21 mouse cellular contexts compared by ENCODE assay signal in genomic region chr3:127017523-127017922, GRCm38 (mm10).
A peak's percentile ranks its signal among the peaks of the same experiment; 100 is the strongest.
DNase-seq lines count a peak whose midpoint lies in the region; ATAC-seq and TF ChIP-seq lines count a peak whose summit lies in the region.
"Had no signal": no experiment of that assay in that cellular context is flagged by ENCODE, and none has a peak within 500 bp of the region (broad histone marks: within the 10 kb centered on the region; RNA-seq: fewer than 3 reads in every experiment).

No protein-coding gene starts in this region.

- no peak for TF ChIP-seq POLR2A in limb, embryonic 14.5 days (IDR thresholded peaks at IDR 0.05; ENCODE audit: borderline replicate concordance, extremely low read depth, insufficient read depth, insufficient read length)
- no peak for TF ChIP-seq POLR2A in cortical plate, adult 2 months (IDR thresholded peaks at IDR 0.05; ENCODE audit: extremely low read depth, insufficient read depth, low read length)

- no peak overlapping the region for H3K27ac ChIP-seq in limb, embryonic 14.5 days (replicated peaks; ENCODE audit: low read depth, low read length)
- no peak overlapping the region for H3K27ac ChIP-seq in limb, embryonic 10.5 days
- H3K27ac ChIP-seq in cortical plate, adult 2 months (ENCODE audit: insufficient read depth, low read length), result peak overlapping the region; percentile 77; the same call in 1 of the 2 replicates
- H3K27ac ChIP-seq: embryonic facial prominence, embryonic 10.5 days; forebrain, embryonic 15.5 days; heart, embryonic 10.5 days; hindbrain, embryonic 13.5 days had no signal

- ATAC-seq in frontal cortex, adult (ENCODE audit: low TSS enrichment), result peak; percentile 25
- no peak for ATAC-seq in limb, embryonic 14.5 days (ENCODE audit: low FRiP score, low read depth)
- ATAC-seq: CD4-positive, CD25-positive, alpha-beta regulatory T cell, adult 4 months; forebrain, embryonic 15.5 days; intestine, embryonic 16.5 days had no signal

- no peak overlapping the region for H3K4me3 ChIP-seq in limb, embryonic 14.5 days (replicated peaks; ENCODE audit: low read length)
- H3K4me3 ChIP-seq in limb, embryonic 10.5 days, result no peak overlapping the region
- no peak overlapping the region for H3K4me3 ChIP-seq in cortical plate, adult 2 months (ENCODE audit: insufficient read depth, low read length)
- H3K4me3 ChIP-seq: embryonic facial prominence, embryonic 10.5 days; forebrain, embryonic 15.5 days; heart, embryonic 10.5 days; hindbrain, embryonic 13.5 days had no signal

- no peak overlapping the region for H3K4me2 ChIP-seq in limb, embryonic 14.5 days (replicated peaks; ENCODE audit: low read depth, low read length, severe bottlenecking)
- H3K4me2 ChIP-seq: forebrain, embryonic 15.5 days; hindbrain, embryonic 13.5 days had no signal

- DNase-seq in frontal cortex, postnatal 14 days (ENCODE audit: low spot score in 2 of 2), result no peak
- peak; percentile 29 to 33 for DNase-seq in heart, adult 9 months (ENCODE audit: low spot score in 2 of 2)
- DNase-seq in heart, adult 11 months, result no peak
- DNase-seq in limb, embryonic 14.5 days (ENCODE audit: low spot score), result peak; percentile 32
- no peak for DNase-seq in limb, embryonic 10.5 days (ENCODE audit: low spot score)
- DNase-seq in spleen, postnatal 4 days (ENCODE audit: low spot score in 2 of 2), result no peak
- DNase-seq: adrenal gland, postnatal 10 days; B cell, adult 2 months; cerebellum, adult 11-12 months; cerebellum, adult 9-10 months; cerebellum, postnatal 36 days; gastrocnemius, postnatal 36 days had no signal

- peaks cover 12% of the 10 kb centered on the region for H3K4me1 ChIP-seq in limb, embryonic 14.5 days (ENCODE audit: control insufficient read depth, insufficient read depth, low read length)
- peaks cover 7% of the 10 kb centered on the region; the same call in 1 of the 2 replicates for H3K4me1 ChIP-seq in limb, embryonic 10.5 days
- peaks cover 1% of the 10 kb centered on the region; the same call in 1 of the 2 replicates for H3K4me1 ChIP-seq in cortical plate, adult 2 months (ENCODE audit: control insufficient read depth, insufficient read depth, low read length)
- H3K4me1 ChIP-seq: forebrain, embryonic 15.5 days; heart, embryonic 10.5 days; hindbrain, embryonic 13.5 days had no signal

- H3K27me3 ChIP-seq in limb, embryonic 14.5 days (ENCODE audit: control insufficient read depth, insufficient read depth, low read length), result no peaks in the 10 kb centered on the region
- no peaks in the 10 kb centered on the region for H3K27me3 ChIP-seq in limb, embryonic 10.5 days (ENCODE audit: low read depth, poor library complexity, severe bottlenecking)
- H3K27me3 ChIP-seq: forebrain, embryonic 15.5 days; hindbrain, embryonic 13.5 days had no signal

- no peaks in the 10 kb centered on the region for H3K36me3 ChIP-seq in limb, embryonic 14.5 days (ENCODE audit: control insufficient read depth, insufficient read depth, low read length)
- no peaks in the 10 kb centered on the region for H3K36me3 ChIP-seq in limb, embryonic 10.5 days

- H3K9me3 ChIP-seq in limb, embryonic 14.5 days (ENCODE audit: control insufficient read depth, low read length), result no peaks in the 10 kb centered on the region
- no peaks in the 10 kb centered on the region for H3K9me3 ChIP-seq in limb, embryonic 10.5 days (replicated peaks)
- H3K9me3 ChIP-seq: embryonic facial prominence, embryonic 10.5 days; forebrain, embryonic 15.5 days; G1E; heart, embryonic 10.5 days; hindbrain, embryonic 13.5 days had no signal

- no peak for TF ChIP-seq CTCF in cortical plate, adult 2 months (IDR thresholded peaks at IDR 0.05; ENCODE audit: extremely low read depth, insufficient read depth, low read length)

- H3K9ac ChIP-seq in limb, embryonic 14.5 days (ENCODE audit: low read depth, low read length, severe bottlenecking), result no peak overlapping the region
- H3K9ac ChIP-seq: forebrain, embryonic 15.5 days; hindbrain, embryonic 13.5 days had no signal

- WGBS in limb, embryonic 14.5 days, result 58% methylated on average over 3 of the region's 3 CpGs
- 88% methylated on average over 3 of the region's 3 CpGs for WGBS in limb, embryonic 10.5 days

Comparison
In these comparisons a context has a peak if more than half of its experiments do, and no peak if none do; other contexts are left out.
1. DNase-seq: peak in heart, adult 9 months (2 of 2) and limb, embryonic 14.5 days (single experiment); none in frontal cortex, postnatal 14 days (0 of 2), heart, adult 11 months (single experiment), limb, embryonic 10.5 days (single experiment) and spleen, postnatal 4 days (0 of 2).